Mouse (Mus musculus) testis, adult 2 months (tissue): Measurements from ENCODE around the gene Gm21060.

Experiments used
- CTCF ChIP-seq: fragments of 200-500 bp; IDR thresholded peaks from 2 replicates; pipeline ENCODE4 v1.5.1; 2012; ENCODE audit warnings: low read depth, mild to moderate bottlenecking, inconsistent platforms, low read length, moderate library complexity; ENCODE audit not compliant: control insufficient read depth, insufficient read depth, insufficient replicate concordance
- POLR2A ChIP-seq: fragments of 200-500 bp; IDR thresholded peaks from 2 replicates; pipeline ENCODE4 v1.6.1; 2012; ENCODE audit warnings: low read depth, mild to moderate bottlenecking, inconsistent platforms, low read length, moderate library complexity; ENCODE audit not compliant: control insufficient read depth

GRCm38 (mm10) chr19:61261241-61261640 lies 35.6 kb downstream of the Gm21060 start:
- TF ChIP-seq CTCF, result no peak
- TF ChIP-seq POLR2A, result no peak
